Mouse (Mus musculus) lung, embryonic 16.5 days (tissue): ENCODE data around the gene Kcnd3. TPM values are rescaled to one million over a fixed set of nuclear protein-coding genes. Genes with fewer than 3 reads are reported as not detected.

Experiments
- ATAC-seq: fragments of 200-750 bp; cut with Nextera tagmentation; 2 replicates; pipeline ENCODE4 v1.8.0; 2017; ENCODE audit warnings: low read depth, mild to moderate bottlenecking, moderate library complexity
- H3K27ac ChIP-seq: fragments of 300-500 bp; sonication (generic); 2 replicates; pipeline ENCODE4 v1.5.1; 2014; ENCODE audit warnings: mild to moderate bottlenecking, control low read depth, low read length
- H3K27me3 ChIP-seq: fragments of 300-500 bp; sonication (generic); 2 replicates; pipeline ENCODE4 v1.6.1; 2014; ENCODE audit warnings: low read depth, low read length, mixed read lengths; ENCODE audit not compliant: control insufficient read depth, insufficient read depth
- H3K36me3 ChIP-seq: fragments of 300-500 bp; sonication (generic); 2 replicates; pipeline ENCODE4 v1.6.1; 2014; ENCODE audit warnings: low read length; ENCODE audit not compliant: control insufficient read depth, insufficient read depth
- H3K4me1 ChIP-seq: fragments of 300-500 bp; sonication (generic); replicated peaks from 2 replicates; pipeline ENCODE4 v1.6.1; 2014; ENCODE audit warnings: low read length, mixed read lengths; ENCODE audit not compliant: control insufficient read depth, insufficient read depth
- H3K4me2 ChIP-seq: fragments of 300-500 bp; sonication (generic); 2 replicates; pipeline ENCODE4 v1.6.1; 2014; ENCODE audit warnings: low read depth, low read length, control low read depth
- H3K4me3 ChIP-seq: fragments of 300-500 bp; sonication (generic); 2 replicates; pipeline ENCODE4 v1.5.1; 2014; ENCODE audit warnings: mild to moderate bottlenecking, low read length, control low read depth
- H3K9ac ChIP-seq: fragments of 300-500 bp; sonication (generic); 2 replicates; pipeline ENCODE4 v1.6.1; 2014; ENCODE audit warnings: low read length, control low read depth
- H3K9me3 ChIP-seq: fragments of 300-500 bp; sonication (generic); 2 replicates; pipeline ENCODE4 v1.6.1; 2016; ENCODE audit warnings: low read length; ENCODE audit not compliant: control insufficient read depth
- WGBS: fragments of 180-500 bp; shearing (Covaris S2); extraction: QIAGEN DNeasy Blood & Tissue Kit; methylation state at CpG from one replicate; pipeline ENCODE4 v1.1.7; 2014; 5-methylcytosine and 5-hydroxymethylcytosine counted together
- polyA plus RNA-seq: library from polyadenylated mRNA; unstranded; fragments of >200 nt; fragmentation: Nextera tagmentation; extraction: Ambion mirVana; gene quantifications from 2 replicates; pipeline ENCODE4 v1.2.1, GENCODE M21; 2015

The Kcnd3 gene
- polyA plus RNA-seq, 1 experiment from 2014 or later = 0.26 TPM

DNA sequence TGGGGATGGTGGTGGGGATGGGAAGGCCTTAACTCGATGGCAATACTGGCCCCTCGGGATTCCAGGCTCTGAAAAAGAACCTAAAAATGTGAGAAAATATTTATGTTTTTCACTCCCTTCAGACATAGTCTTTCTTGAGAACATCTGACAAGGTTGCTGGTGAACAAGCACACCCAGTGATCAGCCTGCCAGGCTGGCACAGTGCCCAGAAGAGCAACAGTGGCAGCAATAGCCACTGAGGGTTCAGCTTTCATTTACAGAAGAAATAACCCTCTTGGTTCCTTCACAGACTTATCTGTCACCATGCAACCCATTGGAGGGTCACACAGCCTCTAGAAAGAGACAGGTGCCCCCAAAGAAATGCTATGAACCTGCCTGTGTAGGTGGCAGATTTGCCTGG lies 39.9 kb upstream of the Kcnd3 start:
- no peak for ATAC-seq
- Histone ChIP-seq H3K27ac (no peak overlapping the region), H3K9me3 (no peaks in the 10 kb centered on the region), H3K9ac (no peak overlapping the region), H3K36me3 (no peaks in the 10 kb centered on the region), H3K4me1 (no peaks in the 10 kb centered on the region), H3K4me3 (no peak overlapping the region), H3K27me3 (no peaks in the 10 kb centered on the region), H3K4me2 (no peak overlapping the region)
- WGBS = 67% methylated on average over 2 of the region's 2 CpGs

GRCm38 (mm10) chr3:105412681-105413080 lies 39.4 kb upstream of the Kcnd3 start:
- H3K27me3 ChIP-seq = no peaks in the 10 kb centered on the region
- no peaks in the 10 kb centered on the region for H3K4me1 ChIP-seq
- H3K9ac ChIP-seq = no peak overlapping the region
- no peaks in the 10 kb centered on the region for H3K9me3 ChIP-seq
- H3K36me3 ChIP-seq = no peaks in the 10 kb centered on the region
- no peak for ATAC-seq
- H3K27ac ChIP-seq = no peak overlapping the region
- H3K4me3 ChIP-seq = no peak overlapping the region
- no peak overlapping the region for H3K4me2 ChIP-seq

DNA sequence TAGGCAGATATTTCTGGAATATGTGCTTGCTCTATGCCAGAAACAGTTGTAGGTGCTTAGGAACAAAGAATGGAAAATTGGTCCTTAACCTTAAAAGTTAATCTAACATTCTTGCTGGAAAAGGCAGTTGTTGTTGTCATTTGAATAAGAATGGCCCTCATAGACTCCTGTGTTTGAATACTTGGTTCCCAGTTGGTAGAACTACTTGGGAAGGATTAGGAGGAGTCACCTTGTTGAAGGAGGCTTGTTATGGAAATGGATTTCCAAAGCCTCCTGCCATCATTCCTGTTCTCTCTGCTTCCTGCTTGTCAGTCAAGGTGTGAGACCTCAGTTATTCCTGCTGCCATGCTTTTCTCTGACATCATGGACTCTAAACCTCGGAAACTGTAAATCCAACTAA lies 33.7 kb upstream of the Kcnd3 start:
- Histone ChIP-seq H3K4me2 (no peak overlapping the region), H3K27ac (no peak overlapping the region), H3K27me3 (no peaks in the 10 kb centered on the region), H3K36me3 (no peaks in the 10 kb centered on the region), H3K9me3 (no peaks in the 10 kb centered on the region), H3K9ac (no peak overlapping the region), H3K4me3 (no peak overlapping the region), H3K4me1 (no peaks in the 10 kb centered on the region)
- no peak for ATAC-seq
- 71% methylated on average over 1 of the region's 1 CpGs for WGBS

DNA sequence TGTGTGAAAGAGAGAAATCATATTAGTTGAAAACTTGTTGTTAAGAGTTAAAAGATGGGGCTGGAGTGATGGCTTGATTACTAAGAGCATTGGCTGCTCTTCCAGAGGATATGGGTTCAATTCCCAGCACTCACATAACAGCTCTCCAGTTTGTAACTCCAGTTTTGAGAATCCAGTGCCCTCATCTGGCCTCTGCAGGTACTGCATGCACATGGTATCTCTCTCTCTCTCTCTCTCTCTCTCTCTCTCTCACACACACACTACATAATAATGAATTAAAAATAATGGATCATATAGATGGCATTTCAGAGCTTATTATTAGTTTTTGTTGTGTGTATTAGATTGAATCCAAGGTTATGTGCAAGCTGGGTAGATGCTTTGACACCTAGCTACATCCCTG lies 29.7 kb upstream of the Kcnd3 start:
- H3K9me3 ChIP-seq = no peaks in the 10 kb centered on the region
- no peak overlapping the region for H3K27ac ChIP-seq
- no peak overlapping the region for H3K9ac ChIP-seq
- no peaks in the 10 kb centered on the region for H3K27me3 ChIP-seq
- no peak overlapping the region for H3K4me3 ChIP-seq
- no peaks in the 10 kb centered on the region for H3K4me1 ChIP-seq
- no peak overlapping the region for H3K4me2 ChIP-seq
- no peak for ATAC-seq
- H3K36me3 ChIP-seq = no peaks in the 10 kb centered on the region

DNA sequence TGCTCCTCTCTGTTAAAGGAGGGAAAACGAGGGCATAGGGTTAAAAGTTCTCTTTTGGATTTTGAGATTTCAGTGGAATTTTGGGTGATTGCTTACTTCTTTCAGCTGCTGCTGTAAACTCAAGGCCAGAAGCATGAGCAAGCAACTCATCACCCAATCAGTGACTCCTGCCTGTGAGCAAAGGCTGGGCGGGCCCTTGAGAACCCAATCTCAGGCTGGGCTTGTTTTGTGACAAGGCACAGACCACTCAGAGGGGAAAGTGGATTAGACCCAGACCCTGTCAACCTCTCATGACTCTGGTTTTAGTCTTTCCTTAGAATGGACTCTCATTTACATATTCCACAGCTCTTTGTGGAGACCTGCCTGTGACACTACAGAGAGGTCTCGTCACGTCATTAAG lies 28.7 kb upstream of the Kcnd3 start:
- no peaks in the 10 kb centered on the region for H3K36me3 ChIP-seq
- no peak overlapping the region for H3K9ac ChIP-seq
- no peaks in the 10 kb centered on the region for H3K4me1 ChIP-seq
- peak; percentile 49; the same call in 1 of the 2 replicates for ATAC-seq
- H3K27ac ChIP-seq = no peak overlapping the region
- no peak overlapping the region for H3K4me3 ChIP-seq
- no peaks in the 10 kb centered on the region for H3K9me3 ChIP-seq
- H3K4me2 ChIP-seq = no peak overlapping the region
- no peaks in the 10 kb centered on the region for H3K27me3 ChIP-seq
- WGBS = 42% methylated on average over 4 of the region's 4 CpGs

DNA sequence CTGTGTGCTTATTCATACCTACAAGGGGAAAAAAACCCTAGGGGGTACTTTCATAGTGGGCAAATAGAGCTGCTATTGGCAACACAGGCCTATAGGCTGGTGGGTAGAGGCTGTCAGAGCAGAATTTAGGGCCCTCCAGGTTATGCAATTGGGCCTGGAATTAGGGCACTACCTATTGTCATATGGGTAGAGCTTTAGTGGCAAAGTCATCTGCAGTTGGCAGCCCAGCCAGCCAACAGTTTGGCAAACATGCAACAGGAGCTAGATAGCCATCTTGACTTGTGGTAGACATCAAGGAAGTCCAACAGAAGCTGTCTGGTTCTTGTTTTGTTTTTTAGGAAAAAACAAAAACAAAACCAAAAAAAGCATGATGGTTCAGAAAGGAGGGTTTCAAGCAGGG lies 23.5 kb upstream of the Kcnd3 start:
- Histone ChIP-seq H3K4me3 (no peak overlapping the region), H3K36me3 (no peaks in the 10 kb centered on the region), H3K27ac (no peak overlapping the region), H3K27me3 (no peaks in the 10 kb centered on the region), H3K9me3 (no peaks in the 10 kb centered on the region), H3K4me2 (no peak overlapping the region), H3K4me1 (no peaks in the 10 kb centered on the region), H3K9ac (no peak overlapping the region)
- ATAC-seq = no peak

DNA sequence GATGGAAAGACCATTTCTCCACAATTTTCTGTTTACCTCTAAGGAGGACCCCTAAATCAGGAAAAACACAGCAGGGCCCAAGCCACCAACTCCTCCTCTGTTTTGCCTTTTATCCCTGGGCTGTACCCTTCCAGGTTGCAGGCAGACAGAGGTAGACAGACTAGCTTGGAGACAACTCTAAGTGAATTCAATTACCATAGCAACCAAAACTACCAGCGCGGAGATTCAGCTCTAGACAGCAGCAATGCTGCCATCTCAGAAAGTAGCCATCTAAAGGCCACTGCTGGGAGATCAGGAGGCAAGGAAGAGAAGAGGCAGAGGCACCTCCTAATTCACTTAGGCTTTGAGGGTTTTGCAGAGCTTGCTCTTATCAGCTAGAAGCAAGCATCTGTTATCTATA lies 15.7 kb upstream of the Kcnd3 start:
- Histone ChIP-seq H3K27me3 (peaks cover 14% of the 10 kb centered on the region), H3K4me3 (no peak overlapping the region), H3K4me2 (no peak overlapping the region), H3K9me3 (no peaks in the 10 kb centered on the region), H3K4me1 (no peaks in the 10 kb centered on the region), H3K9ac (no peak overlapping the region), H3K36me3 (no peaks in the 10 kb centered on the region), H3K27ac (no peak overlapping the region)
- WGBS = 35% methylated on average over 2 of the region's 2 CpGs
- no peak for ATAC-seq

- Histone ChIP-seq H3K4me3 (no peak overlapping the region), H3K4me2 (no peak overlapping the region), H3K27ac (no peak overlapping the region), H3K36me3 (no peaks in the 10 kb centered on the region), H3K9me3 (no peaks in the 10 kb centered on the region), H3K4me1 (no peaks in the 10 kb centered on the region), H3K9ac (no peak overlapping the region), H3K27me3 (peaks cover 18% of the 10 kb centered on the region)
- WGBS = 66% methylated on average over 11 of the region's 11 CpGs
- no peak for ATAC-seq
Measured at GRCm38 (mm10) chr3:105436971-105437370, 15.2 kb upstream of the Kcnd3 start.

DNA sequence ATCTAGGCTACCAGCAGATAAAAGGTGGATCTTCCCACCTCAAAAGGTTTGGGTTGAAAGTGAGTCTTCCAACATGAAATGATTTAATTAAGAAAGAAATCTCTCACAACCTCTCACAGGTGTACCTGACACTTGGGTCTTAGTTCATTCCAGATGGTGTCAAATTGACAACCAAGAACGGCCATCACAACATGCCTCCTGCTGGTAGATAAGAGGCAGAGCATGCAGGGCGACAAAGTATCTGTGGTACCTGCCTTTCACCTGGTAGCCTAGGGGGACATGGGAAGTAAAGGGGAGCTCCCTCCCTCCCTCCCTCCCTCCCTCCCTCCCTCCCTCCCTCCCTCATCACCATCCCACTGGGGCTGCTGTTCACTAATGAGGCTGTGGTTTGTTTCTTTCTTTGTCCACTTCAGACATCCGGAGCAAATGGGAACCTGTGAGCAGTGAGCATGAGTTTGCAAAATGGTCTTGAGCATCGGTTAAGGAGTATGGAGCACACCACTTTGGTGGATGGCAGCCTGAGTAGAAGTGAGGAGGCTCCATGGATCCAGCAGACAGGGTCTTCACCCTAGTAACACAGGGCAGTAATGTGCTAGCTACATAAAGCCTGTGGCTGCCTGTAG lies 11.1 kb upstream of the Kcnd3 start:
- no peak overlapping the region for H3K27ac ChIP-seq
- 55% methylated on average over 4 of the region's 4 CpGs for WGBS
- no peak overlapping the region for H3K9ac ChIP-seq
- H3K4me2 ChIP-seq = no peak overlapping the region
- no peaks in the 10 kb centered on the region for H3K4me1 ChIP-seq
- H3K36me3 ChIP-seq = no peaks in the 10 kb centered on the region
- H3K27me3 ChIP-seq = peaks cover 18% of the 10 kb centered on the region
- ATAC-seq = no peak
- no peaks in the 10 kb centered on the region for H3K9me3 ChIP-seq
- H3K4me3 ChIP-seq = no peak overlapping the region
